Mouse (Mus musculus) liver, adult 2 months (tissue): ENCODE measurements around the gene Sap30bp. TPM values are rescaled to one million over a fixed set of nuclear protein-coding genes. Genes with fewer than 3 reads are reported as not detected.

Experiments
- DNase-seq: peaks from one replicate; pipeline ENCODE4 v3.0.0-alpha.2; 2011; ENCODE audit warnings: low read depth, low spot score; ENCODE audit errors: extremely low read depth
- H3K27ac ChIP-seq: fragments of 200-500 bp; replicated peaks from 2 replicates; pipeline ENCODE4 v1.5.1; 2012; ENCODE audit warnings: low read depth, mild to moderate bottlenecking, control low read depth, inconsistent platforms, low read length; ENCODE audit not compliant: insufficient read depth
- H3K27me3 ChIP-seq: fragments of 200-500 bp; 2 replicates; pipeline ENCODE4 v1.6.1; 2012; ENCODE audit warnings: mild to moderate bottlenecking, moderate library complexity, low read length, inconsistent platforms; ENCODE audit not compliant: control insufficient read depth, insufficient read depth
- H3K36me3 ChIP-seq: fragments of 200-500 bp; 2 replicates; pipeline ENCODE4 v1.6.1; 2012; ENCODE audit warnings: low read length, inconsistent platforms; ENCODE audit not compliant: control insufficient read depth, insufficient read depth
- H3K4me1 ChIP-seq: fragments of 200-500 bp; 2 replicates; pipeline ENCODE4 v1.6.1; 2011; ENCODE audit warnings: low read length; ENCODE audit not compliant: control insufficient read depth, insufficient read depth
- H3K4me3 ChIP-seq: fragments of 200-500 bp; 2 replicates; pipeline ENCODE4 v1.5.1; 2011; ENCODE audit warnings: low read depth, mild to moderate bottlenecking, control low read depth, low read length, moderate library complexity; ENCODE audit not compliant: insufficient read depth
- H3K79me2 ChIP-seq: fragments of 200-500 bp; 2 replicates; pipeline ENCODE4 v1.6.1; 2012; ENCODE audit warnings: inconsistent platforms, mild to moderate bottlenecking, low read length, moderate library complexity; ENCODE audit not compliant: control insufficient read depth, insufficient read depth
- H3K9ac ChIP-seq: fragments of 200-500 bp; 2 replicates; pipeline ENCODE4 v1.6.1; 2012; ENCODE audit warnings: low read depth, mild to moderate bottlenecking, control low read depth, inconsistent platforms, low read length
- CTCF ChIP-seq: fragments of 200-500 bp; IDR thresholded peaks from 2 replicates; pipeline ENCODE4 v1.5.1; 2011; ENCODE audit warnings: low read depth, low read length, control low read depth
- POLR2A ChIP-seq: fragments of 200-500 bp; IDR thresholded peaks from 2 replicates; pipeline ENCODE4 v1.6.1; 2011; ENCODE audit warnings: low read length, control low read depth; ENCODE audit not compliant: insufficient read depth; ENCODE audit errors: extremely low read depth
- WGBS: fragments of 180-500 bp; shearing (Covaris S2); methylation state at CpG from one replicate; pipeline ENCODE4 v1.1.7; 2018; 5-methylcytosine and 5-hydroxymethylcytosine counted together
- polyA plus RNA-seq: library from polyadenylated mRNA; depleted of rRNA; stranded (reverse); fragments of >200 nt; gene quantifications from 2 replicates; pipeline ENCODE4 v1.2.3, GENCODE M21; 2012
- total RNA-seq: library from RNA; depleted of rRNA; stranded (reverse); fragments of >200 nt; gene quantifications from 2 replicates; pipeline ENCODE4 v1.2.3, GENCODE M21; 2014

Sap30bp gene
- total and polyA plus RNA-seq, 2 experiments = 12.7 to 16.0 TPM

DNA sequence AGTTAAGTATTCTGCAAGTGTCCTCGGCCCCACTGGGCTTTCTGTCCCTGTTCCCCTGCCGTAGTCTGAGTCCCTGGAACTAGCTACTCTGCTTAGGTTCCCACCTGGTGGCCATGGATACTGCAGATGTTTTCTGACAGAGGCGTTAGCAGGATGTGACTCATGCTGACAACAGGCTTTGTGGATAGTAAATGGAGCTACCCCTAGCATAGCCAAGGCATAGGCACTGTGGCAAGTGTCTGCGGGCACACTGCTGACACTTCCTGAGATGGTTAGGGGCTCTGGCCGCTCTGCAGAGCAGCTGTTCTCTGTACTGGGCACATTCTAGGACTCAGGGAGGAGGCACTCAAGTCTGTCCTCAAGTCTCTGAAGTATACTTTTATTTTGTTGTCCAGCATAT is 21.6 kb downstream of the Sap30bp start:
- TF ChIP-seq CTCF = no peak
- TF ChIP-seq POLR2A = no peak
- no peak overlapping the region for H3K27ac ChIP-seq
- DNase-seq = no peak
- H3K36me3 ChIP-seq = peaks cover 2% of the 10 kb centered on the region; the same call in 1 of the 2 replicates
- H3K27me3 ChIP-seq = no peaks in the 10 kb centered on the region
- no peak overlapping the region for H3K4me3 ChIP-seq
- 91% methylated on average over 5 of the region's 5 CpGs for WGBS
- no peak overlapping the region for H3K9ac ChIP-seq
- H3K4me1 ChIP-seq = no peaks in the 10 kb centered on the region
- no peaks in the 10 kb centered on the region for H3K79me2 ChIP-seq

DNA sequence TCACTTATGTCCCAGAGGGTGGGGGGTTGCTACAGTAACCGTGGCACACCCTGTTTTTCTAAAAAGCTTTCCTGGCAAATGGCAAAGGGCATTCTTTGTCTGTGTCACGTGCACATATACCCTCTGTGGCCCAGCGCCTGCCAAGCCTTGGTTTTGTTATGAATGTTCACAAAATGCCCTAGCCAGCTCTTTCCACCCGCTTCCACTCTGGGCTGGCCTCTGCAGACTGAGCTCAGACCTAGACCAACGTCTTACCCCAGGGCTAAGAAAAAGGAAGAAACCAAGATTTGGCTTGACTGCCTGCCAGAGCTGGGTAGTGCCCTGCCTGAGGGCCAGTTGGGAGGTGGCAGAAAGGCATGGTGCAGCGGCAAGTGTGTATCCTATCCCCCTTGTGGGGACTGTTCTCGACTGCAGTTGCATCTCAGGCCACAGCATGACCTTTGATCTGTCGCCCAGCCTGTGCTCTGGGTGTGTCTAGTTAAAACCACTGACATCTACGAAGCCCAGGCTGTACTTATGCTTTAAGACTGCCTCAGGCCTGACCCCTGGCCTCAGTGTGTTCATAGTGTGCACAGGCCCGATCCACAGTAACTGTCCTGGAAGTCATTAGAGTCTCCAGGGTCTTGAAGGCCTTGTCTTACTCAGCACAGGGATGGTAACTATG is 22.2 kb downstream of the Sap30bp start:
- Histone ChIP-seq H3K27me3 (no peaks in the 10 kb centered on the region), H3K4me3 (no peak overlapping the region), H3K36me3 (peaks cover 7% of the 10 kb centered on the region; the same call in 1 of the 2 replicates), H3K79me2 (no peaks in the 10 kb centered on the region), H3K4me1 (no peaks in the 10 kb centered on the region), H3K27ac (no peak overlapping the region), H3K9ac (no peak overlapping the region)
- WGBS = 56% methylated on average over 10 of the region's 10 CpGs
- no peak for TF ChIP-seq POLR2A
- no peak for TF ChIP-seq CTCF
- DNase-seq = no peak

DNA sequence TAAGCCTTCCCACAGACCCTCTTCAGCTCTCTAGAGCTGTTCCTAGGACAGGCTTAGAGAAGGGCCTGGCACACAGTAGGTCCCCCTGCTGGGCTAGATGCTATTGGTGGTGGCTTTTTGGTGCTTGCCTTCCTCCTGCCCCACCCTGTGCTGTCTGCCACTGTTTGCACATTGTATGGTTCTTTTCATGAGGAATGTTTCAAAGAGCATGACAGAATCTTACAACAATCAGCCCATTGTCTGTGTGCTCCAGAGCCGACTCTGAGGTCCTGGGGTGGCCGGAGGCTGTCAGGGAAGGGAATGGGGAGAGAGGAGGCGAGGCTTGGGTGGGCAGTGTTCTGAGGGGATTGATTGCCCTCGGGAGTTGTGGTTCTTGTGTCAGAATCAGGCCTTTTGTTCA is 23.4 kb downstream of the Sap30bp start:
- WGBS = 87% methylated on average over 4 of the region's 4 CpGs
- H3K36me3 ChIP-seq = peaks cover 8% of the 10 kb centered on the region; the same call in 1 of the 2 replicates
- no peaks in the 10 kb centered on the region for H3K79me2 ChIP-seq
- H3K9ac ChIP-seq = no peak overlapping the region
- no peak for DNase-seq
- TF ChIP-seq POLR2A (no peak), CTCF (no peak)
- H3K27me3 ChIP-seq = no peaks in the 10 kb centered on the region
- no peaks in the 10 kb centered on the region for H3K4me1 ChIP-seq
- no peak overlapping the region for H3K27ac ChIP-seq
- no peak overlapping the region for H3K4me3 ChIP-seq

DNA sequence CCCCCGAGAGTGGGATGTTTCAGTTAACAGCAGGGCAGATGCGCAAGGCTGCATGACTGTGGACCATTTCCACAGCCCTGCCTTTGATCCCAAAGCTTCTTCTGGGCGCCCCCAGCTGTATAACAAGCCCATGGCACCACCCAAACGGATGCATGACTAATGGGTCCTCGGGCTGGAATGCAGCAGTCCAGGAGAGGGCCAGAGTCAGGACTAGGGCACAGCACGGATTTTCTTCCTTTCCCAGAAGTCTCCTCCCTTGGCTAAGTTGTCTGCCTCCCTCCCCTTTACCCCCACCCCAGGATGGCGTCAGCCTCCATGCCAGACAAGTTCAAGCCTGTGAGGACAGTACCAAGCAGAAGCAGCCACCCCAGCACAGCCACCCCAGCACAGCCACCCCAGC is 24.9 kb downstream of the Sap30bp start:
- Histone ChIP-seq H3K27me3 (no peaks in the 10 kb centered on the region), H3K9ac (no peak overlapping the region), H3K79me2 (no peaks in the 10 kb centered on the region), H3K4me3 (no peak overlapping the region), H3K36me3 (peaks cover 10% of the 10 kb centered on the region; the same call in 1 of the 2 replicates), H3K27ac (no peak overlapping the region), H3K4me1 (no peaks in the 10 kb centered on the region)
- no peak for DNase-seq
- WGBS = 87% methylated on average over 7 of the region's 7 CpGs
- TF ChIP-seq CTCF (no peak), POLR2A (no peak)

DNA sequence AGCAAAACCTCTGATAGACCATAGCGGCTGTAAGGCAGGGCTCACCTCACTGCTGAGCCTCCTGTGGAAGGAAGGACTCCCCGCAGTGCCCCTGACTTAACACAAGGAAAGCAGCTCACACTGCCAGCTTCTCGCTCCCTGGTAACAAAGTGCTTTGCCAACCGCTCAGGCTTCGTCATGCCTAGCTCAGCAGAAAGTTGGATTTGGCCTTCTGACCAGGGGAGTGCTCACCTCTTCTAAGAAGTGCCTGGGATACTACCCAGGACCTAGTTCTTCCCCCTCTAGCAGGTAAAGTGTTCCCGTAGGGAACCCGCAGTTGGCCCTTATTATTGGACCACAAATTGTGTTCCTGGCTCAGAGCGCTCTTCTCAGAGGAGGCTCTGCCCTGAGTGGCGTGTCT is 25.9 kb downstream of the Sap30bp start:
- no peaks in the 10 kb centered on the region for H3K4me1 ChIP-seq
- TF ChIP-seq POLR2A (no peak), CTCF (no peak)
- H3K36me3 ChIP-seq = peaks cover 10% of the 10 kb centered on the region; the same call in 1 of the 2 replicates
- no peaks in the 10 kb centered on the region for H3K27me3 ChIP-seq
- no peak overlapping the region for H3K4me3 ChIP-seq
- no peak for DNase-seq
- 97% methylated on average over 9 of the region's 9 CpGs for WGBS
- no peak overlapping the region for H3K27ac ChIP-seq
- H3K79me2 ChIP-seq = no peaks in the 10 kb centered on the region
- H3K9ac ChIP-seq = no peak overlapping the region

DNA sequence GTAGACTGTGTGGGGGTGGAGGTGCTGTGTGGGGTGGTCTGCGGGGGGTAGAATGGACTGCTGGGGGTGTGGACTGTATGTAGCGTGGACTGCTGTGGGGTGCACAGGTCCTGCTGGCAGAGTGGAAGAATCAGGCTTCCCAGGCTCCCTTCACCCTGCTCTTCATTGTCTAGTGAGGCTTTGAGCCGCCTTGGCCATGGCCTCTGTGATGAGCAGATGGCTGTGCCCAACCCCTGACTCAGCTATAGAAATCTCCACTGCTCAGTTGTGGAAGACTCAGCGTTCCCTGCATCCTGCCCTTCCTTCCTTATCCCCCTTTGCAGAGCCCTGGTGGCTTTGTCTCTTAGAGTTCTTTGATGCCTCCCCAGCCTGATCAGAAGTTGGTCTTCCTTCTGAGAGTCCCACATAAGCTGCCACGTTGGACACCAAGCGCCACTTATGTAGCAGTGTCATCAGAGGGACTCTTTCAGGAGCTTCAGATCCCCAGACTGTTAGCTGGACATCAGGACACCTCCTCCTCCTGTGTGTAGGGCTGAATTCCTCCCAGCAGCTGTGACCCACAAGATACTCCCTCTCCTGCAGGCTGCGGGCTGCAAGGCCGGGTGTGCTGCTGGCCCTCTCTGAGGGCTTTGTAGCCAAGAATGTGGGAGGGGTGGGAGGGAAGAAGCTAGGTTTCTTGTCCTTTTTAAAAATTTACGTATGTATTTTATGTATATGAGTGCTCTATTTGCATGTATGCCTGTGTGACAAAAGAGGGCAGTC is 29.8 kb downstream of the Sap30bp start:
- DNase-seq = no peak
- Histone ChIP-seq H3K4me3 (no peak overlapping the region), H3K4me1 (no peaks in the 10 kb centered on the region), H3K9ac (no peak overlapping the region), H3K27me3 (no peaks in the 10 kb centered on the region), H3K36me3 (peaks cover 10% of the 10 kb centered on the region; the same call in 1 of the 2 replicates), H3K79me2 (no peaks in the 10 kb centered on the region), H3K27ac (no peak overlapping the region)
- WGBS = 94% methylated on average over 9 of the region's 9 CpGs
- no peak for TF ChIP-seq POLR2A
- TF ChIP-seq CTCF = no peak
